Mouse (Mus musculus) cerebellum, postnatal 14 days (tissue): Measurements from ENCODE around the gene St8sia2.
A peak's percentile ranks its signal among the peaks of the same experiment; 100 is the strongest.
"Not testable (repeated sequence)": the region's sequence is repeated elsewhere in the genome, so short reads cannot be mapped to it uniquely, and the experiment has no call there.

Source experiments
- DNase-seq, 2 experiments: peaks; one replicate each; pipeline ENCODE4 v3.0.0; 2021; ENCODE audit warnings: mixed read lengths in 2 of 2

Gene St8sia2

GRCm38 (mm10) chr7:73972157-73972556 lies 41.3 kb downstream of the St8sia2 start:
- not testable (repeated sequence) for DNase-seq

GRCm38 (mm10) chr7:73965164-73965563 lies 48.3 kb downstream of the St8sia2 start:
- DNase-seq, result no peak

- DNase-seq, result no peak
These were observed 51.1 kb downstream of the St8sia2 start for GRCm38 (mm10) chr7:73962431-73962830.

- peak; percentile 60 to 77 for DNase-seq
These were observed 59.0 kb downstream of the St8sia2 start for GRCm38 (mm10) chr7:73954441-73954840.

GRCm38 (mm10) chr7:73953131-73953530 lies 60.4 kb downstream of the St8sia2 start:
- DNase-seq, result peak; percentile 89 to 90

- peak; percentile 48 to 57 for DNase-seq
These were observed 71.8 kb downstream of the St8sia2 start for GRCm38 (mm10) chr7:73941640-73942039.

- peak; percentile 35 to 42 for DNase-seq
These were observed 74.3 kb downstream of the St8sia2 start for GRCm38 (mm10) chr7:73939236-73939635.

GRCm38 (mm10) chr7:73938046-73938810 lies 75.3 kb downstream of the St8sia2 start:
- no peak for DNase-seq

GRCm38 (mm10) chr7:73936119-73936518 lies 77.4 kb downstream of the St8sia2 start:
- no peak for DNase-seq

- no peak for DNase-seq
These were observed 77.8 kb downstream of the St8sia2 start for GRCm38 (mm10) chr7:73935703-73936102.

GRCm38 (mm10) chr7:73933036-73933435 lies 80.5 kb downstream of the St8sia2 start:
- DNase-seq, result no peak

GRCm38 (mm10) chr7:73920921-73921485 lies 92.5 kb downstream of the St8sia2 start:
- DNase-seq, result no peak

- peak; percentile 61 to 81 for DNase-seq
These were observed 95.7 kb downstream of the St8sia2 start for GRCm38 (mm10) chr7:73917633-73918311.

GRCm38 (mm10) chr7:73911899-73912298 lies 101.6 kb downstream of the St8sia2 start:
- DNase-seq, result peak in 1 of 2 experiments; percentile 33

- DNase-seq, result no peak
These were observed 102.6 kb downstream of the St8sia2 start for GRCm38 (mm10) chr7:73910843-73911242.

- no peak for DNase-seq
These were observed 103.9 kb downstream of the St8sia2 start for GRCm38 (mm10) chr7:73909432-73910205.

GRCm38 (mm10) chr7:73894506-73894905 lies 119.0 kb downstream of the St8sia2 start:
- no peak for DNase-seq

- DNase-seq, result no peak
These were observed 121.7 kb downstream of the St8sia2 start for GRCm38 (mm10) chr7:73891830-73892229.

- DNase-seq, result no peak
These were observed 122.4 kb downstream of the St8sia2 start for GRCm38 (mm10) chr7:73890891-73891610.

- DNase-seq, result no peak
These were observed 123.0 kb downstream of the St8sia2 start for GRCm38 (mm10) chr7:73890466-73890865.
